Mouse (Mus musculus) testis, adult 2 months (tissue): ENCODE measurements around the gene Egln2. TPM values are rescaled to one million over a fixed set of nuclear protein-coding genes. Genes with fewer than 3 reads are reported as not detected.
A peak's percentile ranks its signal among the peaks of the same experiment; 100 is the strongest.

ENCODE experiments used
- H3K27ac ChIP-seq: fragments of 200-500 bp; 2 replicates; pipeline ENCODE4 v1.5.1; 2012; ENCODE audit warnings: low read depth, low read length; ENCODE audit not compliant: control insufficient read depth, insufficient read depth
- H3K27me3 ChIP-seq: fragments of 200-500 bp; 2 replicates; pipeline ENCODE4 v1.6.1; 2012; ENCODE audit warnings: mild to moderate bottlenecking, low read length, moderate library complexity; ENCODE audit not compliant: control insufficient read depth, insufficient read depth
- H3K36me3 ChIP-seq: fragments of 200-500 bp; 2 replicates; pipeline ENCODE4 v1.6.1; 2012; ENCODE audit warnings: mild to moderate bottlenecking, low read length; ENCODE audit not compliant: control insufficient read depth, insufficient read depth
- H3K4me1 ChIP-seq: fragments of 200-500 bp; 2 replicates; pipeline ENCODE4 v1.6.1; 2012; ENCODE audit warnings: low read length; ENCODE audit not compliant: control insufficient read depth, insufficient read depth
- H3K4me3 ChIP-seq: fragments of 200-500 bp; 2 replicates; pipeline ENCODE4 v1.5.1; 2012; ENCODE audit warnings: low read depth, mild to moderate bottlenecking, low read length, moderate library complexity, mixed read lengths; ENCODE audit not compliant: control insufficient read depth
- CTCF ChIP-seq: fragments of 200-500 bp; IDR thresholded peaks from 2 replicates; pipeline ENCODE4 v1.5.1; 2012; ENCODE audit warnings: low read depth, mild to moderate bottlenecking, inconsistent platforms, low read length, moderate library complexity; ENCODE audit not compliant: control insufficient read depth, insufficient read depth, insufficient replicate concordance
- POLR2A ChIP-seq: fragments of 200-500 bp; IDR thresholded peaks from 2 replicates; pipeline ENCODE4 v1.6.1; 2012; ENCODE audit warnings: low read depth, mild to moderate bottlenecking, inconsistent platforms, low read length, moderate library complexity; ENCODE audit not compliant: control insufficient read depth
- polyA plus RNA-seq: library from polyadenylated mRNA; depleted of rRNA; stranded (reverse); fragments of >200 nt; gene quantifications from 2 replicates; pipeline ENCODE4 v1.2.3, GENCODE M21; 2012

Egln2 gene
- polyA plus RNA-seq, 1 experiment, result 622 TPM

GRCm38 (mm10) chr7:27180837-27181695 lies 14.5 kb upstream of the Egln2 start, which contains the start of the genes Gm21983 and Mia:
Gm21983 (minus strand) TSS chr7:27181086.
Mia (minus strand) TSS chr7:27181157.
- H3K27me3 ChIP-seq, result no peaks in the 10 kb centered on the region
- no peaks in the 10 kb centered on the region for H3K36me3 ChIP-seq
- no peak for TF ChIP-seq POLR2A
- TF ChIP-seq CTCF, result no peak
- H3K27ac ChIP-seq, result no peak within 1 kb of the TSS
- H3K4me1 ChIP-seq, result peaks cover 10% of the 10 kb centered on the region
- H3K4me3 ChIP-seq, result no peak within 1 kb of the TSS

- peaks cover 10% of the 10 kb centered on the region for H3K4me1 ChIP-seq
- no peak for TF ChIP-seq POLR2A
- no peak for TF ChIP-seq CTCF
- H3K27me3 ChIP-seq, result no peaks in the 10 kb centered on the region
- no peak overlapping the region for H3K27ac ChIP-seq
- no peak overlapping the region for H3K4me3 ChIP-seq
- H3K36me3 ChIP-seq, result no peaks in the 10 kb centered on the region
Observed at GRCm38 (mm10) chr7:27180036-27180435, 13.4 kb upstream of the Egln2 start.

DNA sequence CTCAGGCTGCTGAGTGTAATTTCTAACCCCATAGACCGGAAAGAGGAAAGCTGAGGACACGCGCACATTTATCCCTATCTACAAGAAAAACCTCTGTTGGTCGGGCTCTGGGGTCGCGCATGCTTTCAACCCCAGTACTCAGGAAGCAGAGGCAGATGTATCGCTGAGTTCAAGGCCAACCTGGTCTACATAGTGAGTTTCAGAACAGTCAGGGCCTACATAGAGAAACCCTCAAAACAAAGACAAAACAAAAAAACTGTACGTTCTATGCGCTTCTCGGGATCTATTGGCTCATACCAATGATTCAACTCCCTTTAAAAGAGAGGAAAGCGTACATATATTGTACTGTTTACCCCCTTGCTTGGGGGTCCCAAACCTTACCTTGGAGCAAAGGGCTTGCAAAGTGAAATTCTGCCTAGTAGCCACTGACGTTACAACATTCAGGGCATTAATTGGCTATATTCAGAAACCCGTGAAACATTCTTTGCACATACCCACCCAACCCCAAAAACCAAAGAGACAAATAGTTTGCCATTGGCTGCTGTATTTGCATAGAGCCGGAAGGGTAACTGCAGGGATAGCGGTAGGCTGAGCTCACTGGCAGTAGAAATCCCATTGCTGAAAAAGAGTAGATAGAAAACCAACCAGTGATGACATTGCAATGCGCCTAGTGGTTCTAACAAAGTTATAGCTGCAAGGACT lies 12.8 kb upstream of the Egln2 start:
- peak overlapping the region; percentile 45 for H3K27ac ChIP-seq

DNA sequence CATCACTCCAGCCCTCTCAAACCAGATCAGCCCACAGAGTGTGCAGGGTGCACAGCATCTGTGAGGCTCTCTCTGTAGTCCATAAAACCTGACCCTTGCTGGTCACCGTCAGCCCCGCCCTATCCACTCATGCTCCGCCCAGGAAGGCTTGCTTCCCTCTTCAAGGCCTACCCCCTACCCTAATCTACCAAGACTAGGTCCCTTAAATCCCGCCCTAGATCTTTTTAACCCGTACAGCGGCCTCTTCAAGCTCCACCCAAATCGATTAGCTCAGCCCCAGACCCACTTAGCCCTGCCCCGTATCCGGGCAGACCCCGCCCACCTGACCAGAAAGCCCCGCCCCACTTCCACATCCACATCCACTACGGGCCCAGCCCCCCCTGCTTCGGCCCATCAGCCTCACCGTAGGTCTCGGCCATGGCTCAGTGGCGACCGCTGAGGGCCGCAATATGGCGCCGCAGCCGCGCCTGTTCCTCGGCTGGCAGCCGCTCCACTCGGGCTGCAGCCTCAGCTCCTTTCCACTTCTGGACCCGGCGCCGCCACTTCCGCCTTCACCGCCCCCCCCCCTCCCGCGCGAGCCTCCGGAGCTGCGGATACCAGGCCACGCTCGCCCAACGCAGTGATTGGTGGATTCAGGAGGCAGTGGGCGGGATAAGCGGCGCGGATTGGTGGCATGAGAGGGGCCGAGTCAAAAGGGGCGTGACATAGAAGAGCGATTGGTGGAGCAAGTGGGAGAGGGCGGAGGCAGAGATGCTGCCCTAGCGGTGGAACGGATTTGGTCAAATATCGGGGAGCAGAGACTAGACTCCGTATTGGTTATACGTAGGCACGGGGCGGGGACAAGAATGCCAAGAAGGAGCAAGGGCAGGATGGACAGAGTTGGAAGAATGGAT lies 12.0 kb upstream of the Egln2 start, which contains the start of gene Rab4b:
Rab4b (minus strand) TSS at position 573 of the 893 bp plus-strand sequence.
- Histone ChIP-seq H3K27ac (peak within 1 kb of the TSS; percentile 78), H3K4me1 (peaks cover 10% of the 10 kb centered on the region), H3K4me3 (peak within 1 kb of the TSS; percentile 93), H3K36me3 (no peaks in the 10 kb centered on the region), H3K27me3 (no peaks in the 10 kb centered on the region)
- peak; percentile 42; the same call in 1 of the 2 replicates for TF ChIP-seq CTCF
- peak; percentile 40 for TF ChIP-seq POLR2A

More for the DNA sequence above, 12.8 kb upstream of the Egln2 start:
- TF ChIP-seq POLR2A (no peak), CTCF (no peak)
- peak overlapping the region; percentile 93 for H3K4me3 ChIP-seq
- H3K4me1 ChIP-seq, result peaks cover 10% of the 10 kb centered on the region
- H3K27me3 ChIP-seq, result no peaks in the 10 kb centered on the region
- H3K36me3 ChIP-seq, result no peaks in the 10 kb centered on the region

- TF ChIP-seq CTCF (no peak), POLR2A (no peak)
- Histone ChIP-seq H3K27ac (peak overlapping the region; percentile 54), H3K4me1 (peaks cover 10% of the 10 kb centered on the region), H3K36me3 (no peaks in the 10 kb centered on the region), H3K27me3 (no peaks in the 10 kb centered on the region), H3K4me3 (peak overlapping the region; percentile 93)
Observed at GRCm38 (mm10) chr7:27177942-27178323, 11.3 kb upstream of the Egln2 start.

DNA sequence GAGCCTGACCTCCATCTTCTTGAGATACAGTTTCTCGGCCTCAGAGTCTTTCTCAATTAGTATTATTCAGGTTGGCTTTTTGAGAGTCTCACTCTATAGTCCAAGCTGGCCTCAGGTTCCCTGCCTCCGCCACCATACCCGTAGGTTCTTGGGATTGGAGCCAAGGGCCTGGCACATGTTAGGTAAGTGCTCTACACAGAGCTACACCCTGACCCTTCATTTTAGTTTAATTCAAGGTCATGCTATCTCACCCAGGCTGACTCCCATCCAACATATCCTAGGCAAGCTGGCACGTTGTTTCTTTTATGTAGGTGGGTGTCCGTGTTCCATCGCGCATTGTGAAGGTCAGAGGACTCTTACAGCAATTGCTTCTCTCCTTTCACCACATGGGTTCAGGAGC lies 8.3 kb upstream of the Egln2 start:
- Histone ChIP-seq H3K4me3 (no peak overlapping the region), H3K27me3 (no peaks in the 10 kb centered on the region), H3K36me3 (no peaks in the 10 kb centered on the region), H3K27ac (peak overlapping the region; percentile 42), H3K4me1 (peaks cover 6% of the 10 kb centered on the region)
- no peak for TF ChIP-seq POLR2A
- TF ChIP-seq CTCF, result no peak
